Mouse (Mus musculus) small intestine, adult 2 months (tissue): ENCODE results near the gene Ube2u.

Experiments used
- CTCF ChIP-seq: fragments of 200-500 bp; IDR thresholded peaks from 2 replicates; pipeline ENCODE4 v1.5.1; 2012; ENCODE audit warnings: low read depth, mild to moderate bottlenecking, control low read depth, inconsistent platforms, low read length, moderate library complexity, mixed read lengths; ENCODE audit not compliant: insufficient replicate concordance, insufficient read length; ENCODE audit errors: extremely low read depth
- POLR2A ChIP-seq: fragments of 200-500 bp; IDR thresholded peaks from 2 replicates; pipeline ENCODE4 v1.6.1; 2012; ENCODE audit warnings: low read depth, mild to moderate bottlenecking, control low read depth, inconsistent platforms, low read length, moderate library complexity

DNA sequence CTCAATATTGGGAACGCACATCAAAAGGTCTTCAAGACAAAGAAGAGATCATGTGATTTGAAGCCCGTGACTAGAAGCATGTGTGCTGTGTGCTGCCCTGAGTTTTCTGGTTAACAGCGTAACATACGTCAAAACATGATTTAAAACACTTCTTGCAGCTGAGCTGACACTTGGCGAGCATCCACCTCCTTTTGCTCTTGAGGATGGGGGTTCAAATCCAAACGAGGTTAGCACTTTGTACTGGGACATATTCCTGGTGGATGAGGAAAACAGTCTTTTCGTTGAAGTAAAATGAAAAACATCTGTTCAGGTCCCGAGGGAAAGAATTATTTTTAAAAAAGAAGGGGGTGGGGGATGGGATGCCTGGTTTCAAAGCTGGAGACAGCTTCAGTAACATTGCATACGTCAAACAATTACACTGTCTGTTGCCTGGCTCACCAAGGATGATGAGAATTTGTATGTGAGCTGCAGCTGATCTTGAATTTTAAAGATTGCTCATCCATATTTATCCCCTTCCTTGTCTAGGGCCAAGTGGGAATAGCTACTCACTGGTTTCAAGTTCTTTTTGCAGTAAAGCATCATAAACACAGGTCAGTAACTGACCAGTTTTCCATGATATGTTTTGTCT lies 16.0 kb upstream of the Ube2u start:
- TF ChIP-seq POLR2A (no peak), CTCF (no peak)
